Mouse (Mus musculus): Measurements from ENCODE around the gene Uqcr10. TPM values are rescaled to one million over a fixed set of nuclear protein-coding genes. Genes with fewer than 3 reads are reported as not detected.

The Uqcr10 gene
- polyA plus RNA-seq, 1 experiment = 850 TPM

GRCm38 (mm10) chr11:4730913-4731312, 26.8 kb upstream of the Uqcr10 start:
- no peak for TF ChIP-seq CTCF (IDR thresholded peaks at IDR 0.05; ENCODE audit: borderline replicate concordance, control insufficient read depth, extremely low read depth, insufficient read depth, low read length, poor library complexity)
- no peak for TF ChIP-seq POLR2A (IDR thresholded peaks at IDR 0.05; ENCODE audit: control insufficient read depth, extremely low read depth, insufficient read depth, low read length, poor library complexity)
- H3K27me3 ChIP-seq (ENCODE audit: control insufficient read depth, insufficient read depth, low read length) = no peaks in the 10 kb centered on the region
- H3K4me3 ChIP-seq (ENCODE audit: control insufficient read depth, insufficient read depth, low read length) = no peak overlapping the region
- no peaks in the 10 kb centered on the region for H3K36me3 ChIP-seq (ENCODE audit: control insufficient read depth, insufficient read depth, low read length)
- DNase-seq = no peak
- H3K27ac ChIP-seq (ENCODE audit: control insufficient read depth, insufficient read depth, low read length) = no peak overlapping the region
- 98% methylated on average over 5 of the region's 5 CpGs for WGBS
- no peaks in the 10 kb centered on the region for H3K4me1 ChIP-seq (replicated peaks; ENCODE audit: control insufficient read depth, insufficient read depth, low read length)

- H3K27me3 ChIP-seq (ENCODE audit: control insufficient read depth, insufficient read depth, low read length) = no peaks in the 10 kb centered on the region
- no peaks in the 10 kb centered on the region for H3K4me1 ChIP-seq (replicated peaks; ENCODE audit: control insufficient read depth, insufficient read depth, low read length)
- DNase-seq = no peak
- H3K36me3 ChIP-seq (ENCODE audit: control insufficient read depth, insufficient read depth, low read length) = no peaks in the 10 kb centered on the region
- TF ChIP-seq CTCF (IDR thresholded peaks at IDR 0.05; ENCODE audit: borderline replicate concordance, control insufficient read depth, extremely low read depth, insufficient read depth, low read length, poor library complexity) (no peak), POLR2A (IDR thresholded peaks at IDR 0.05; ENCODE audit: control insufficient read depth, extremely low read depth, insufficient read depth, low read length, poor library complexity) (no peak)
- WGBS = 96% methylated on average over 6 of the region's 6 CpGs
- no peak overlapping the region for H3K4me3 ChIP-seq (ENCODE audit: control insufficient read depth, insufficient read depth, low read length)
- no peak overlapping the region for H3K27ac ChIP-seq (ENCODE audit: control insufficient read depth, insufficient read depth, low read length)
Observed at GRCm38 (mm10) chr11:4730096-4730495, 26.0 kb upstream of the Uqcr10 start.

- 28% methylated on average over 12 of the region's 12 CpGs for WGBS
- Histone ChIP-seq H3K27ac (ENCODE audit: control insufficient read depth, insufficient read depth, low read length) (no peak overlapping the region), H3K27me3 (ENCODE audit: control insufficient read depth, insufficient read depth, low read length) (no peaks in the 10 kb centered on the region), H3K4me3 (ENCODE audit: control insufficient read depth, insufficient read depth, low read length) (no peak overlapping the region), H3K4me1 (replicated peaks; ENCODE audit: control insufficient read depth, insufficient read depth, low read length) (no peaks in the 10 kb centered on the region), H3K36me3 (ENCODE audit: control insufficient read depth, insufficient read depth, low read length) (no peaks in the 10 kb centered on the region; the same call in 1 of the 2 replicates)
- no peak for TF ChIP-seq POLR2A (IDR thresholded peaks at IDR 0.05; ENCODE audit: control insufficient read depth, extremely low read depth, insufficient read depth, low read length, poor library complexity)
- TF ChIP-seq CTCF (IDR thresholded peaks at IDR 0.05; ENCODE audit: borderline replicate concordance, control insufficient read depth, extremely low read depth, insufficient read depth, low read length, poor library complexity) = no peak
- no peak for DNase-seq
Observed at GRCm38 (mm10) chr11:4729603-4730002, 25.5 kb upstream of the Uqcr10 start.

- 96% methylated on average over 8 of the region's 8 CpGs for WGBS
- H3K36me3 ChIP-seq (ENCODE audit: control insufficient read depth, insufficient read depth, low read length) = peaks cover 5% of the 10 kb centered on the region; the same call in 1 of the 2 replicates
- H3K27ac ChIP-seq (ENCODE audit: control insufficient read depth, insufficient read depth, low read length) = no peak overlapping the region
- H3K27me3 ChIP-seq (ENCODE audit: control insufficient read depth, insufficient read depth, low read length) = no peaks in the 10 kb centered on the region
- H3K4me3 ChIP-seq (ENCODE audit: control insufficient read depth, insufficient read depth, low read length) = no peak overlapping the region
- no peak for DNase-seq
- TF ChIP-seq CTCF (IDR thresholded peaks at IDR 0.05; ENCODE audit: borderline replicate concordance, control insufficient read depth, extremely low read depth, insufficient read depth, low read length, poor library complexity) (no peak), POLR2A (IDR thresholded peaks at IDR 0.05; ENCODE audit: control insufficient read depth, extremely low read depth, insufficient read depth, low read length, poor library complexity) (no peak)
- H3K4me1 ChIP-seq (replicated peaks; ENCODE audit: control insufficient read depth, insufficient read depth, low read length) = no peaks in the 10 kb centered on the region
Observed at GRCm38 (mm10) chr11:4721728-4722127, 17.6 kb upstream of the Uqcr10 start.

GRCm38 (mm10) chr11:4720900-4721580, 16.9 kb upstream of the Uqcr10 start:
- WGBS = 91% methylated on average over 7 of the region's 7 CpGs
- TF ChIP-seq POLR2A (IDR thresholded peaks at IDR 0.05; ENCODE audit: control insufficient read depth, extremely low read depth, insufficient read depth, low read length, poor library complexity) (no peak), CTCF (IDR thresholded peaks at IDR 0.05; ENCODE audit: borderline replicate concordance, control insufficient read depth, extremely low read depth, insufficient read depth, low read length, poor library complexity) (no peak)
- H3K4me1 ChIP-seq (replicated peaks; ENCODE audit: control insufficient read depth, insufficient read depth, low read length) = no peaks in the 10 kb centered on the region
- no peak overlapping the region for H3K27ac ChIP-seq (ENCODE audit: control insufficient read depth, insufficient read depth, low read length)
- H3K36me3 ChIP-seq (ENCODE audit: control insufficient read depth, insufficient read depth, low read length) = peaks cover 5% of the 10 kb centered on the region; the same call in 1 of the 2 replicates
- no peak overlapping the region for H3K4me3 ChIP-seq (ENCODE audit: control insufficient read depth, insufficient read depth, low read length)
- DNase-seq = no peak
- no peaks in the 10 kb centered on the region for H3K27me3 ChIP-seq (ENCODE audit: control insufficient read depth, insufficient read depth, low read length)

GRCm38 (mm10) chr11:4720393-4720792, 16.3 kb upstream of the Uqcr10 start:
- H3K4me3 ChIP-seq (ENCODE audit: control insufficient read depth, insufficient read depth, low read length) = no peak overlapping the region
- no peaks in the 10 kb centered on the region for H3K4me1 ChIP-seq (replicated peaks; ENCODE audit: control insufficient read depth, insufficient read depth, low read length)
- TF ChIP-seq CTCF (IDR thresholded peaks at IDR 0.05; ENCODE audit: borderline replicate concordance, control insufficient read depth, extremely low read depth, insufficient read depth, low read length, poor library complexity) (no peak), POLR2A (IDR thresholded peaks at IDR 0.05; ENCODE audit: control insufficient read depth, extremely low read depth, insufficient read depth, low read length, poor library complexity) (no peak)
- H3K27ac ChIP-seq (ENCODE audit: control insufficient read depth, insufficient read depth, low read length) = no peak overlapping the region
- DNase-seq = no peak
- peaks cover 5% of the 10 kb centered on the region; the same call in 1 of the 2 replicates for H3K36me3 ChIP-seq (ENCODE audit: control insufficient read depth, insufficient read depth, low read length)
- H3K27me3 ChIP-seq (ENCODE audit: control insufficient read depth, insufficient read depth, low read length) = no peaks in the 10 kb centered on the region
- WGBS = 91% methylated on average over 11 of the region's 11 CpGs

Data from thymus, adult 2 months (tissue).